Mouse (Mus musculus) left cerebral cortex, postnatal 25 days (tissue): ENCODE measurements around the gene Cldn17. TPM values are rescaled to one million over a fixed set of nuclear protein-coding genes. Genes with fewer than 3 reads are reported as not detected.

Experiments
- DNase-seq, 2 experiments: peaks; one replicate each; pipeline ENCODE4 v3.0.0; 2022; ENCODE audit warnings: low spot score in 2 of 2, mixed read lengths in 1 of 2
- intact Hi-C: fragments of 180-260 bp; cut with DNase I; formaldehyde crosslinking; loops from one replicate; pipeline ENCODE4 v1.15.1; 2025
- total RNA-seq, 2 experiments: library from RNA; stranded (reverse); gene quantifications; 2 replicates each; pipeline ENCODE4 v1.2.3; 2021

Cldn17 gene
- not detected for total RNA-seq

- intact Hi-C loops, result no loop called here
These were observed at the start of gene Cldn17 for GRCm38 (mm10) chr16:88506878-88507277. Gene Cldn17, minus strand, starts transcription at chr16:88506978.

GRCm38 (mm10) chr16:88542488-88542887, 35.7 kb upstream of the Cldn17 start:
- intact Hi-C loops, result loop anchor here (5.0 kb wide), 1 partner anchor 170 kb away; no protein-coding TSS in a partner anchor
- DNase-seq, result peak; percentile 4 to 35

More at GRCm38 (mm10) chr16:88506878-88507277, at the start of gene Cldn17:
- DNase-seq, result no peak

GRCm38 (mm10) chr16:88539841-88540487, 33.2 kb upstream of the Cldn17 start:
- intact Hi-C loops, result loop anchor here (5.0 kb wide), 1 partner anchor 168 kb away; no protein-coding TSS in a partner anchor

GRCm38 (mm10) chr16:88511348-88511747, 4.6 kb upstream of the Cldn17 start:
- intact Hi-C loops, result no loop called here
- no peak for DNase-seq

More at GRCm38 (mm10) chr16:88539841-88540487, 33.2 kb upstream of the Cldn17 start:
- DNase-seq, result no peak

- intact Hi-C loops, result no loop called here
These were observed 1.4 kb upstream of the Cldn17 start for GRCm38 (mm10) chr16:88508150-88508549.

GRCm38 (mm10) chr16:88506338-88506737, 440 bp downstream of the Cldn17 start:
- intact Hi-C loops, result no loop called here
- DNase-seq, result no peak

More at GRCm38 (mm10) chr16:88508150-88508549, 1.4 kb upstream of the Cldn17 start:
- DNase-seq, result no peak

- DNase-seq, result peak in 1 of 2 experiments; percentile 9
- intact Hi-C loops, result no loop called here
These were observed 18.7 kb downstream of the Cldn17 start for GRCm38 (mm10) chr16:88488096-88488495.

- no peak for DNase-seq
- intact Hi-C loops, result no loop called here
These were observed 26.6 kb downstream of the Cldn17 start for GRCm38 (mm10) chr16:88480011-88480774.

- no peak for DNase-seq
- intact Hi-C loops, result no loop called here
These were observed 43.5 kb downstream of the Cldn17 start for GRCm38 (mm10) chr16:88463235-88463634.

Other genes starting within 250 kb of the Cldn17 start
- 10 to 100 TPM; 20.7 to 21.3 TPM for gene Grik1, start 216.7 kb downstream of the Cldn17 start, total RNA-seq
- not detected for gene Cldn8, start 56.2 kb upstream of the Cldn17 start, total RNA-seq
- not detected for gene Krtap24-1, start 105.3 kb upstream of the Cldn17 start, total RNA-seq
- not detected for gene 2310079G19Rik, start 120.7 kb upstream of the Cldn17 start, total RNA-seq
- not detected for gene Krtap26-1, start 140.8 kb upstream of the Cldn17 start, total RNA-seq
- gene Krtap27-1, start 164.7 kb upstream of the Cldn17 start, total RNA-seq, result not detected
- not detected for gene 2310061N02Rik, start 201.0 kb upstream of the Cldn17 start, total RNA-seq
- gene Krtap13-1, start 221.9 kb upstream of the Cldn17 start, total RNA-seq, result not detected
- gene Krtap13, start 244.7 kb upstream of the Cldn17 start, total RNA-seq, result not detected